Mouse (Mus musculus): ENCODE measurements around the gene Runx1.

Runx1 gene

DNA sequence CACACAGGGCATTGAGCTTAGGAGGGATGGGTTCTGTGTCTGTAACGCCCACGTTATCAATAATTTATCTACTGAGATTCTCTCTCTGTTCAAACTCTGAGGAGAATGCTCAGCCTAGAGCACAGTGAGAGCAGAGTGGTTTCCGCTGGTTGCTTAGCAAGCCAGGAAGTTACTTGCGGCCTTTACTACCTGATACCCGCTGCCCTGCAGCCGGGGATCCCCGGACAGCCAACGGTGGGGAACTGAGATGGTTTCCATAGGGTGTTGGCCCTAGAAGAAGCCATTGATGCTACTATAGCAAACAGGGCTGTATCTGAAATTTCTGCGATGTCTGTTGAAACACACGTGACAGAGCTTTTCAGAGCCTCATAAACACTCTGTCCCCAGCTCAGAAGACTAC lies 250.2 kb downstream of the Runx1 start:
- DNase-seq (ENCODE audit: low read depth, low spot score) = no peak

DNA sequence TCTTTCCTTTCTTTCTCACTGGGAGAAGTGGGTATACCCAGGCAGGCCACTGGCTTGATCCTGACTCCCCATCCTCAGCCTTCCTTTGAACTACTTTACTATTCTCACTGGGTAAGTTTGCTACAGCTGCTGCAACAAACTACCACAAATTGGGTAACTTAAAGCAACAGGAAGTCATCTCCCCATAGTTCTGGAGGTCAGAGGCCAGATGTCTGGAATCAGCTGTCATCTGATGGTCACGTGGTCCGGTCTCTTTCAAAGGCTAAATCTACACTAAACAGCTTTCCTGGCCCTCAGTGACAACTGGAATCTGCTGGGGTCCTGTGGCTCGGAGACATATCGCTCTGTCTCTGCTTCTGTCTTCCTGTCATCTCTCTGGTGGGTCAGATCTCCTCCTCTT lies 252.8 kb downstream of the Runx1 start:
- no peak for DNase-seq (ENCODE audit: low read depth, low spot score)

DNA sequence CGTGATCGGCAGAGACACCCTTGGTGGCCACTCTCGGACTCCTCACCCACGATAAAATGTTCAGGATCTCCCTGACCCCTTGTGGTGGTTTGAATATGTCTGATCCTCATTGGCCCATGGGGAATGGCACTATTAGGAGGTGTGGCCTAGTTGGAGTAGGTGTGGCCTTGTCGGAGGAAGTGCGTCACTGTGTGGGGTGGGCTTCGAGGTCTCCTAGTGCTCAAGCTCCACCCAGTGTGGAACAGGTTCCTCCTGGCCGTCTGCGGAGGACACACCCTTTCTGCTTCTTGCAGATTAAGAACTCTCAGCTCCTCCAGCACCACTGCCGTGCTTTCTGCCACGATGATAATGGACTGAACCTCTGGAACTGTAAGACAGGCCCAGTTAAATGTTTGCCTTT lies 254.7 kb downstream of the Runx1 start:
- DNase-seq (ENCODE audit: low read depth, low spot score) = no peak

DNA sequence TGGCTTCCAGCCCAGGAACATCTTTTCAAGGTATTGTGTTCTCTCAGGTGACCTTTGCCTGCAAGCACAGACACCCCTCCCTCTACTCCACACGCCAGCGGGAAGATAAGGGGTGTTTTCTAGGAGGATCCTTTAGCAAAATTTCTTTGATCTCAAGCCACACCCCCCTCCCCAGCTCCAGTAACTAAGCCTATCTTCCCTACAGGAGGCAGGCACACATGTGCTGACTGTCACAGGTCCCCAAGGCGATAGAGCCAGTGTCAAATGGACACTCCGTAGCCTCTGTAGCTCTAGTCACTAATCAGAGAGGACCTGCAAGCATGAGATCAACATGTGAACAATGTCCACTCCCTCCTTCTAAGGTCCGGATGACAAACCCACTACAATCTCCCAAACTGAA lies 259.8 kb downstream of the Runx1 start:
- no peak for DNase-seq (ENCODE audit: low read depth, low spot score)

DNA sequence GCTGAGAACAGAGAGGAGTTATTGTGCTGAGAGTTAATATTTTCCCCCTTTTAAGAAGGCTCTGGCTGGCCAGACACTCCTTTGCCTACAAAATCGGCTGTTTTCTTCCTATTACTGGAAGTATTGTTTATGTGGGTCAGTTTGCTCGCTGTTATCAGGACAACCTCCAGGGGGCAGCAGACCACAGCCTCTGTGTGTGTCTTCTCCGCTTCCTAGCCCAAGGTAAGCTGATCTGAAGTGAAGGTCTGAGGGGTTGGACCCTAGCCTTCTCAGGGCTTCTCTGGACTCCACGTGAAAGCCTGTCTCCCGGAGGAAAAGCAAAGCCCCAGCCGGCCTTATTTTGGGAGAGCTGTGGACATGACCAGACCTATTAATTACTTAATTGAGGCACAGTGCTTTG lies 260.2 kb downstream of the Runx1 start:
- peak; percentile 95 for DNase-seq (ENCODE audit: low read depth, low spot score)

DNA sequence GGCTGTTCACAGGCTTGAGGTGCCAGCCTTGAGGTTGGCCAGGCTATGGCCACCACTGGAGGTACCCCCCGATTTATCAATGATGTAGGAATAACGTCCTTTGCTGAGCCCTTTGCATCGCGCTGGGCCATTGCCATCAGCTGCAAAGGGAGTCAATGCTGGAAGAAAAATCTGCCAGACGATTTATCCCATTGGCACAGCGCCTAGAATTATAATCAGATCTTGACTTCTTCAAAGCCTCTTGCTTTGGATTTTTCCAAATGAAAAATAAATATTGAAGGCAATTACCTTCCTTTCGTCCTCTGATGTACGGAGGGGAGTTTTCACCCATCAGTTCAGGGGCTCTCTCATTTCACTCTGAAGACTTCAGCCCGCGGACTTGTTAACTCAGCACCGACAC lies 260.7 kb downstream of the Runx1 start:
- peak; percentile 16 for DNase-seq (ENCODE audit: low read depth, low spot score)

DNA sequence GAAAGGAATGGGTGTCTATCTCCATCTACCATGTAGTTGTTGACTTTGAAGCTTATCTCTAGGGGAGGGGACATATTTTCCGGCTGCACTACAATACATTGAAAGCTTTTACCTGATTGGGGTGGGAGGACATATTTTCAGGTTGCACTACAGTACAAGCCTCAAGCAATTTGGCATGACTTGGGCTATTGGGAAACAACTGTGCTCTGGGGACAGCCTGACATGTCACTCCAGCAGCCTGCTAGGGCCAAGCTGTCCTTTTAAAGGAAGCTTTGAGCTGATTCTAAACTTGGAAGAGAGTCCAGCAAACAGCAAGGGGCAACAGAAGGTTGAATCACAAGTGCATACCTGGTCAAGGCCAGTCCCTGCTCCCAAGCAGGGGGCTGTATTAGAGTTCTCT lies 270.9 kb downstream of the Runx1 start:
- no peak for DNase-seq (ENCODE audit: low read depth, low spot score)

DNA sequence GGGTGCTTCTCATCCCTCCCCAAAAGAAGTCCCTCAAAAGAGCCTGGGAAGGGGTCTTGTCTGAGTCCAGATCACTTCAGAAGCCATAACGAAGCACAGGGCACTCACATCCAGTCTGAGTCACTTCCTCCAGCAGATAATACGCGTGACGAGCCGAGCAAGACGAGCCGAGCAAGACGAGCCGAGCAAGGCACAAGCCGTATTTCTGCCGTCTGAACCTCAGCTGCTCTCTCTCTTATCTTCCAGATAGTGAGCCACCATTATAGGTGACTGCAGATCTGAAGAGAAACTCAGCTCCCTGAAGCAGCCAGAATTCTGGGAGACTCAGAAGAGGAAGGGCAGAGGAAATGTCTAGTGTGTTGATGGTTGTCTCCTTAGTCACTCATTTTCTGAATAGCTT lies 273.1 kb downstream of the Runx1 start:
- no peak for DNase-seq (ENCODE audit: low read depth, low spot score)

DNA sequence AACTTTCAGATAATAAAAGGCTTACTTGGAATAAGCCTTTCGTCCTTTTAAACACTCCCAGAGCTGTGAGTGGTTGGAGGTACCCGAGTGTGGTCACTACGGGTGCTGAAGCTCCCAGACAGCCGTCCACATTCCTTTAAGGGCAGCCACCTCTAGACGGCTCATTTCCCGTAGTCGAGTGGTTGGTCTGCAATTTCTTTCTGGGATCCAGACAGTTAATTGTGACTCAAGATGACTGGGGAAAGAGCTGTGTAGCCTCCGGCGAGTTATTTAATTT lies 273.9 kb downstream of the Runx1 start:
- DNase-seq (ENCODE audit: low read depth, low spot score) = no peak
